Mouse (Mus musculus): ENCODE data around the gene Vamp1.

Gene Vamp1

DNA sequence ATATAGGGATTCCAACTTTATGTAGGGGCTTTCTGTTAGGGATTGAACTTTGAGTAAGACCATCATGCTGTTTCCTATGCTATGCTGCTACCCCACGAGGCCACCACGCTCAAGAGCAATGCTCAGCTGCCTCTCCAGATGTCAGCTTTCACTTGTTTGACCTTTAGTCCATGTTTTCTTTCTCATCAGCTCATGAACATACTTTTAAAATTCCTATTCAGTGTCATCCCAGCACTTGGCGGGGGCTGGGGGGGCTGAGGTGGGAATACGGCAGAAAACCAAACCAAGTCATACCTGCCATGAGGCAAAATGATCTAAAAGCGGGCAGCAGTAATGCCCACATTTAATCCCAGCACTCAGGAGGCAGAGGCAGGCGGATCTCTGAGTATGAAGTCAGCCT is 2.2 kb upstream of the Vamp1 start:
- no peak for DNase-seq (ENCODE audit: low spot score in 2 of 2)

DNA sequence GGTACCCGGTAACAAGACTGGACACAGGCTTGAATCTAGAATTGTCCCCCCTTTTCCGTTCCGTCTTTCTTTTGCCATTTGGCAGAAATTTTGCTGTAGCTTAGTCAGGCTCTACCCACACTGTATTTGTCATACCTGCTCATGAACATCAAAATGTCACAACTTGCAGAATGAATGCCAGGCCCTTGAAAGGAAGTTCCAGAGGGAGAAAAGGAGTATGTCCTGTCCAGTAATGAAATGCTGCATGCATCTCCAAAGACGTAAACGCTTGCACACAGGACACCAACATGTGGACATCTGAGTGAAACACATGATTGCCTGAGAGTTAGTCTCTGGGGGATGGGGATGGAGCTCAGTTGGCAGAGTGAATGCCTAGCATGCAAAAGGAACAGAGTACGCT is 1.6 kb upstream of the Vamp1 start:
- no peak for DNase-seq (ENCODE audit: low spot score in 2 of 2)

DNA sequence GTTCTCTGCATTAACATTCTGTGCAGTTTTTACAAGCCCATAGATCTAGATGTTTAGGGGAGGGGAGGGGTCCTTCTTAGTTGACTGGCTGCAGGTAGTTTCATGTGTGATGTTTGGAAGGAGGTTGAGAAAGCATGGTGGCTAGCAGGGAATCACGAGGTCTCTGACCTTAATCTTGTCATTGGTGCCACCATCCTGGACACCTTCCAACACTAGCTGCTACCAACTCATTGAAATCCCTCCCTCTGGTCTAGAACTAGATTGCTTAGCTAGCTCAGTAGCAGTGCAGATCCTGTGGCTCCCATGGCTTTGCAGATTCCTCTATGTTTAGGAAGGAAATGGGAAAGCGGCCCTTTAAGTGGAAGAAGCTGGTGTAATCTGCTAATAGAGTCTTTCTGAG is 1.5 kb downstream of the Vamp1 start:
- no peak for DNase-seq (ENCODE audit: low spot score in 2 of 2)

GRCm38 (mm10) chr6:125217899-125218298 is 2.5 kb downstream of the Vamp1 start:
- no peak for DNase-seq (ENCODE audit: low spot score in 2 of 2)

DNA sequence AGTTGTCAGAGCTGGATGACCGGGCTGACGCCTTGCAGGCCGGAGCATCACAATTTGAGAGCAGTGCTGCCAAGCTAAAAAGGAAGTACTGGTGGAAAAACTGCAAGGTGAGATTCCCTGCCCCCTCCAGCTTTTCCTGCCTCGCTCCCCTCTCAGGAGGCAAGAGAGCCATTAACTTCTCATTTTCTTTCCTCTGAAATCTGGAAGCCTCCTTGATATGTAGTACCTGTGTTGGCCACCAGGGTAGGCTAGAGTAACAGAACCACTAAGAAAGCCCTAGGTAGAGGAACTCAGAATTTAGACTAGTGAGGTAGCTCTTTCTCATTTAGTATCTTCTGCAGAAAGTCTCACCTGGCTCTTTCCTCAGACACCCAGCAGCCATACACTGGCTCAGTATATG is 3.6 kb downstream of the Vamp1 start:
- peak; percentile 32 to 40 for DNase-seq (ENCODE audit: low spot score in 2 of 2)

GRCm38 (mm10) chr6:125221115-125221745 is 5.9 kb downstream of the Vamp1 start:
- DNase-seq (ENCODE audit: low spot score in 2 of 2) = no peak

DNA sequence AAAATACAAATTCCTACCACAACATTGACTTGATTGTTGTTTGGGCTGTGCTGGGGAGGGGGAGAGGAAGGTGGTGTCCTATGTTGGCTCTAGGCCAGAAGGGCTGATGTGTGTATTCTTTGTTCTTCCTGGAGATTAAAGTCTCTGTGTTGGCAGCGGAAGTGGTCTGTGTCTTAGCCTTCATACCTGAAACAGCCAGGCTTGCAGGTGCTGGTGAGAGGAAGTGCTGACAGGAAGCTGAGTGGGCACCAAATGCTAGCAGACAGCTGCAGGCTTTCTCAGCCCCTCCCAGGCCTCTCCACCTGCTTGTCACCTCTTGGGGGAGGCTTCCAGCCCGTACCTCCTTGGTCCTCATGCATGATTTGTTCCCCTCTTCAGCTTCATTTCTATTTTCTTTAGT is 6.8 kb downstream of the Vamp1 start:
- DNase-seq (ENCODE audit: low spot score in 2 of 2) = no peak

GRCm38 (mm10) chr6:125222577-125222976 is 7.2 kb downstream of the Vamp1 start:
- DNase-seq (ENCODE audit: low spot score in 2 of 2) = no peak

- no peak for DNase-seq (ENCODE audit: low spot score in 2 of 2)
Measured at GRCm38 (mm10) chr6:125225518-125226115, 10.3 kb downstream of the Vamp1 start.

DNA sequence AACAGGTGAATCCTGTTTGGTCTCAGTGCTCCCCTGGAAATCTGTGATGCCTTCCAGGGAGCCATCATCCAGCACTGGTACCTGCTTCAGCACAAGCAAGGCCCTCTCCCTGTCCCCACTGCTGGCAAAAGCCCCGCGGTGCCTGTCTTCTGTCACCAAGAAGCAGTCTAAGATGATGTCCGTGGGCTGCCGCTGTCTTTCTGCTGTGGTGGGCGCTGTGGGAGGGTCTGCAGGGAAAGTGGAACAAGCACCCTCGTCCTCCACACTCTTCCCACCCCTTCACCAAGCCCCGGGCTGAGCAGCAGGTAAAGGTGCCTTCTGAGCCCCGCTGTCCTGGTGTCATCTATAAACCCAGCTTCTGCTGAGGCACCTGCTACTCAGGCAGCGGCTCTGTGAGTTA is 15.2 kb downstream of the Vamp1 start:
- no peak for DNase-seq (ENCODE audit: low spot score in 2 of 2)

DNA sequence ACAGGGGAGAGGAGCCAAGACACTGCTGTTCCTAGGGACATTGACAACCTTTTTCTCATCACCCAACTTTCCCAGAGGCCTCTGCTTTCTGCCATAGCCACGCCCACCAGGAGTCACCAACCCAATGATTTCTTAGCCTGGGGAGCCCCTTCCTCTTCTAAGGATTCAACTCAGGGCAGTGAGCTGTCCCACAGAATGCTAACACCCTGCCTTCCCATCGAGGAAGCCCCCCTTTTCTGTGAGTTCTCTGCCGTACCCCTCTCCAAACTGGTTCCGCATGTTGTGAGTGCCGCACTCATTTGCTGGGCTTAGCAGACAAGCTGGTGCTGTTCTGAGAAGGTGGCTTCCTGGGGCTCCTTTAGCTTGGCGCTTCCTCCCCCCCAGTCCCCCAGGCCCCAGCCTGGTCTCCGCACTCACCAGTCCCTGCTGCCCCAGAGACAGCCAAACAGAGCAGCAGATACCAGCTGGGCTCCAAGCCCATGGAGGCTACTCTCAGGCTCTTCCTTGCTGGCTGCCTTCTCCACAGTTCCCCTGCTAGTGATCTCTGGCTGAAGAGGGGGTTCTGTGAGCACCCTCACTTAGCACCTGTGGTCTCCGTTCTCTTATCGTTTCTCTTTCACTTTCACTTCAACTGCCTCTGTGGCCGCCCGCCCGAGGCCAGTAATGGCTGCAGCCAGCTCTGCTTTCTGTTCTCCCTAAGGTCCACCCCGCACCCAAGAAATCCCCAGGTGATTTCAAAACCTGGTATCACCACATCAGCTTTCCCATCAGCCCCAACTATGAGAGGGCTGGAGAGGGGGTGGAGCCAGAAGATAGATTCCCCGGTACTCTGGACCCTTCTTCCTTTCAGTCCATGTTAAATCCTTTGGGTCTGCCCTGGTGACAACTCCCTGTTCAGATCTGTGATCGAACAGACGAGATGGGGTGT is 16.0 kb downstream of the Vamp1 start, which contains the start of gene Tapbpl:
Gene Tapbpl, minus strand, starts transcription at position 744 of the 928 bp plus-strand sequence.
- DNase-seq (ENCODE audit: low spot score in 2 of 2) = no peak

- DNase-seq (ENCODE audit: low spot score in 2 of 2) = no peak
Measured at GRCm38 (mm10) chr6:125232045-125232437, 16.7 kb downstream of the Vamp1 start.

GRCm38 (mm10) chr6:125232516-125232915 is 17.2 kb downstream of the Vamp1 start:
- no peak for DNase-seq (ENCODE audit: low spot score in 2 of 2)

DNA sequence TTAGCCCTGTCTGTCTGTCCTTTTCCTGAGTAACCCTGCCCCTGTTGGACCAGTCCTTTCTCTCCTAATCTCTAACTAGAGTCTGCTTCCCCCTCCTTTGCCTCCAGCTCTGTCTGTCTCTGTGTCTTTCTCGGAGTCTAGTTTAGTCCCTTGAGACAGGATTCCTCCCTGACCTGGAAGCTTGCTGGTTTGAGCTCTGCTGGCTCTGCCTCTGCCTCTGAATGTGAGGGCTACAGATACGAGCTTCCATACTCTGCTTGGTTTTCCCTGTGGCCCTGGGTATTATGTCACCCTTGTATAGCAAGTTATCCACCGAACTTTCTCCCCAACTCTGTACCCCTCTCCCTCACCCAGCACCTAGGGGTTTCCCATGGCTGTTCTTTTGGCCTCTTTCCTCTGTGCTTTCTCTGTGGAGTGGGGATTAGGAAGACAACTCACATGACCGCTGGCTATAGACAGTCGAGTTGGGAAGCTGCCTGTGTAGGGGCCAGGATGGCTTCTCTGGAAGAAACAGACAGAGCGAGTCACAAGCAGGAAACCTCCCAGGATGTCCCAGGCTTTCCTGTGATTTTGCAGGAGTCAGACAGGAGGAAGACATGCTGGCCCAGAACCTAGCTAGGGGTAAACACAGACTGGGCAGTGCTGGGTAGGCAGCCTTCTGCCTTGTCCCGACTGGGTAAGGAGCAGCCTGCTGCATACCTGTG is 18.6 kb downstream of the Vamp1 start:
- no peak for DNase-seq (ENCODE audit: low spot score in 2 of 2)

- DNase-seq (ENCODE audit: low spot score in 2 of 2) = no peak
Measured at GRCm38 (mm10) chr6:125234520-125234828, 19.1 kb downstream of the Vamp1 start.

DNA sequence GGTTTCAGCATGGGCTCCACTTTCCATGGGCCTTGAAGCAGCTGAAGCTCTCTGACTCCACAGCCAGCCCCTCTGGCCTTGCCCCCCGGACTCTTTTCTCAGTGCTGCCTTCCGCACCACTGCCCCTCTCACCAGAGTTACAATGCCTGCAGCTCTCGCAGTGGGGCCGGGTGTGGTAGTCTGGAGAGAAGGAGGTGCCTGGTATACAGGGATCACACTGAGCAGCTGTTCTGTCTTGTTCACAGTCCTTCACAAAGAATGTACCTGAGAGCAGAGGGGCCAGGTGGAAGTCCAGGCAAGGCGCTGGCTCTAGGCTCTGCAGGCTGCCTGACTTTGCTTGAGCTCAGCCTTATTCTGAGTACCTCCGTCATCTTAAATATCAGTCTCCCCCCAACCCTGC is 21.0 kb downstream of the Vamp1 start:
- DNase-seq (ENCODE audit: low spot score in 2 of 2) = no peak

GRCm38 (mm10) chr6:125236782-125237181 is 21.4 kb downstream of the Vamp1 start, which contains the start of gene Cd27:
Cd27 (minus strand) TSS chr6:125237010.
- no peak for DNase-seq (ENCODE audit: low spot score in 2 of 2)

- no peak for DNase-seq (ENCODE audit: low spot score in 2 of 2)
Measured at GRCm38 (mm10) chr6:125237421-125237820, 22.1 kb downstream of the Vamp1 start.

- DNase-seq (ENCODE audit: low spot score in 2 of 2) = no peak
Measured at GRCm38 (mm10) chr6:125238396-125238795, 23.0 kb downstream of the Vamp1 start.

DNA sequence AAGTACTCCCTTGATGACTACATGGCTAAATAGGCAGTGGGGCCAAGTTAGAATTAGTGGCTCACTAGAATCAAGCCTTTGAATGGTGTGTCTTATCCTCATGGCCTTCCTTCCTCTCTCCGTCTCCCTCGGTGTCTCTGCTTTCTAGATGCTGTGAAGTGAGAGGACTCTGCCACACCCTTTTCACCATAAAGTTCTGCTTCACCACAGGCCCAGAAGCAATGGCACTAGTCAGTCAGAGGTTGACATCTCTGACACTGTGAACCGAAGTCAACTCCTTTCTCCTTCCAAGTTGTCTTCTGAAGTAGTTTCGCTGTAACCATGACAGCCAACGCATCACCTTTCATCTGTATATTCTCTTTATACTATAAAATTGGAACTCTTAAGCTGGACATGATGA is 24.2 kb downstream of the Vamp1 start:
- DNase-seq (ENCODE audit: low spot score in 2 of 2) = no peak

DNA sequence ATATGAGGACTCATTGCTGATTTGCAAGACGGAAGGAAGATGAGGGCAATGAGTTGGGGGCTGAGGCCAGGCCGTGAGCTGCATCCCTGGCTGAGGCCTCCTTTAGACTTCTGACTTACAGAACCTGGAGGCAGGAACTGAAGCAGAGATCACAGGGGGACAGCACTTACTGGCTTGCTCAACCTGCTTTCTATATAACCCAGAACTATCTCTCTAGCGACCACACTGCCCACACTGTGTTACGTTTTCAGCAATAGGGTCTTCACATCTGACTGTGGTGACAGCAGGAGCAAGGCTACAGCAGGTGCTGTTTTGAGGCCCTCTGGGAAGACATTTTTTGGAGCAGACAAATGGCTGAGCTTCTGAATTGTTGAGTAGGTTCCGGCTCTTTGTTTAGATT is 25.3 kb downstream of the Vamp1 start:
- no peak for DNase-seq (ENCODE audit: low spot score in 2 of 2)

DNA sequence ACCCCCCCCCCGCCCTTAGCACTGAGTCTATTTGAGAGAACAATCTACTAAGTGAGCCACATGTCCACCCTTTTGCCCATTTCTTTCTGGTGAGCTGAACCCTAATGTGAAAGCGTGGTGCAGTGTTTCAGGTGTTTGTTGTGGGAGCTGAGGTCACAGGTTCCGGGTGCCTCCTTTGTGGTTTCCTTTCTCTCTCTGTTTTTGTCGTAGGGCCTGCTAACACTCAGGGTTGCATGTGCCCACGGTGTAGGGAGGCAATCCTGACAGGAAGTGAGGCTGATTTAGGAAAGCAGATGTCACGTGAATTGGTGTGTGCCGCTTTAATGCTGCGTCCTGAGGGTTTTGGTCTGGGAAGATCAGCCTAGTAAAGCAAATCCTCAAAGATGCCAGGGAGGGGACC is 26.2 kb downstream of the Vamp1 start:
- no peak for DNase-seq (ENCODE audit: low spot score in 2 of 2)

Measured in frontal cortex, postnatal 25 days (tissue).